Mouse (Mus musculus): ENCODE measurements around the gene Ccl6. TPM values are rescaled to one million over a fixed set of nuclear protein-coding genes. Genes with fewer than 3 reads are reported as not detected.

Gene Ccl6
- polyA plus RNA-seq, 1 experiment from 2014 or later: 0.81 TPM

GRCm38 (mm10) chr11:83593453-83593852 lies 566 bp upstream of the Ccl6 start:
- Histone ChIP-seq H3K4me1 (no peaks in the 10 kb centered on the region), H3K27me3 (no peaks in the 10 kb centered on the region), H3K9ac (no peak overlapping the region), H3K36me3 (no peaks in the 10 kb centered on the region), H3K27ac (no peak overlapping the region), H3K4me2 (replicated peaks) (no peak overlapping the region), H3K4me3 (no peak overlapping the region), H3K9me3 (replicated peaks) (no peaks in the 10 kb centered on the region)
- ATAC-seq (ENCODE audit: low FRiP score): no peak
- WGBS: 91% methylated on average over 5 of the region's 5 CpGs

- 87% methylated on average over 2 of the region's 2 CpGs for WGBS
Measured at GRCm38 (mm10) chr11:83584232-83584631, 8.7 kb downstream of the Ccl6 start.

GRCm38 (mm10) chr11:83583450-83583754 lies 9.5 kb downstream of the Ccl6 start:
- ATAC-seq (ENCODE audit: low FRiP score): no peak
- Histone ChIP-seq H3K36me3 (no peaks in the 10 kb centered on the region), H3K9me3 (replicated peaks) (no peaks in the 10 kb centered on the region), H3K4me3 (no peak overlapping the region), H3K9ac (no peak overlapping the region), H3K4me2 (replicated peaks) (no peak overlapping the region), H3K4me1 (no peaks in the 10 kb centered on the region), H3K27ac (no peak overlapping the region), H3K27me3 (no peaks in the 10 kb centered on the region)

More at GRCm38 (mm10) chr11:83584232-83584631, 8.7 kb downstream of the Ccl6 start:
- H3K4me2 ChIP-seq (replicated peaks): no peak overlapping the region
- H3K4me3 ChIP-seq: no peak overlapping the region
- no peaks in the 10 kb centered on the region for H3K27me3 ChIP-seq
- H3K9me3 ChIP-seq (replicated peaks): no peaks in the 10 kb centered on the region
- ATAC-seq (ENCODE audit: low FRiP score): no peak
- H3K27ac ChIP-seq: no peak overlapping the region
- no peaks in the 10 kb centered on the region for H3K4me1 ChIP-seq
- H3K36me3 ChIP-seq: no peaks in the 10 kb centered on the region
- no peak overlapping the region for H3K9ac ChIP-seq

GRCm38 (mm10) chr11:83582626-83583449 lies 10.0 kb downstream of the Ccl6 start:
- no peaks in the 10 kb centered on the region for H3K4me1 ChIP-seq
- no peaks in the 10 kb centered on the region for H3K9me3 ChIP-seq (replicated peaks)
- no peak overlapping the region for H3K27ac ChIP-seq
- no peaks in the 10 kb centered on the region for H3K36me3 ChIP-seq
- H3K4me3 ChIP-seq: no peak overlapping the region
- ATAC-seq (ENCODE audit: low FRiP score): no peak
- H3K27me3 ChIP-seq: no peaks in the 10 kb centered on the region
- 65% methylated on average over 4 of the region's 4 CpGs for WGBS
- no peak overlapping the region for H3K9ac ChIP-seq
- no peak overlapping the region for H3K4me2 ChIP-seq (replicated peaks)

- no peak for ATAC-seq (ENCODE audit: low FRiP score)
- Histone ChIP-seq H3K9ac (no peak overlapping the region), H3K9me3 (replicated peaks) (no peaks in the 10 kb centered on the region), H3K4me1 (no peaks in the 10 kb centered on the region), H3K27me3 (no peaks in the 10 kb centered on the region), H3K36me3 (no peaks in the 10 kb centered on the region), H3K4me3 (no peak overlapping the region), H3K4me2 (replicated peaks) (no peak overlapping the region), H3K27ac (no peak overlapping the region)
- WGBS: 83% methylated on average over 4 of the region's 4 CpGs
Measured at GRCm38 (mm10) chr11:83581626-83582610, 11.0 kb downstream of the Ccl6 start.

GRCm38 (mm10) chr11:83580699-83581232 lies 12.1 kb downstream of the Ccl6 start:
- Histone ChIP-seq H3K9ac (no peak overlapping the region), H3K27ac (no peak overlapping the region), H3K36me3 (no peaks in the 10 kb centered on the region), H3K9me3 (replicated peaks) (no peaks in the 10 kb centered on the region), H3K4me1 (no peaks in the 10 kb centered on the region), H3K4me3 (no peak overlapping the region), H3K4me2 (replicated peaks) (no peak overlapping the region), H3K27me3 (no peaks in the 10 kb centered on the region)
- ATAC-seq (ENCODE audit: low FRiP score): no peak
- 54% methylated on average over 1 of the region's 1 CpGs for WGBS

GRCm38 (mm10) chr11:83578999-83579398 lies 13.9 kb downstream of the Ccl6 start:
- Histone ChIP-seq H3K27ac (no peak overlapping the region), H3K36me3 (no peaks in the 10 kb centered on the region), H3K27me3 (no peaks in the 10 kb centered on the region), H3K9ac (no peak overlapping the region), H3K9me3 (replicated peaks) (no peaks in the 10 kb centered on the region), H3K4me3 (no peak overlapping the region), H3K4me1 (no peaks in the 10 kb centered on the region), H3K4me2 (replicated peaks) (no peak overlapping the region)
- 76% methylated on average over 3 of the region's 3 CpGs for WGBS
- no peak for ATAC-seq (ENCODE audit: low FRiP score)

- Histone ChIP-seq H3K4me2 (replicated peaks) (no peak within 1 kb of the TSS), H3K27me3 (no peaks in the 10 kb centered on the region), H3K9ac (no peak within 1 kb of the TSS), H3K27ac (no peak within 1 kb of the TSS), H3K4me1 (no peaks in the 10 kb centered on the region), H3K9me3 (replicated peaks) (no peaks in the 10 kb centered on the region), H3K36me3 (no peaks in the 10 kb centered on the region), H3K4me3 (no peak within 1 kb of the TSS)
- no peak for ATAC-seq (ENCODE audit: low FRiP score)
- WGBS: 59% methylated on average over 2 of the region's 2 CpGs
Measured at GRCm38 (mm10) chr11:83578186-83578760, 14.6 kb downstream of the Ccl6 start, which contains the start of gene Ccl9. TSS of gene Ccl9 (minus strand) at chr11:83578636.

GRCm38 (mm10) chr11:83576927-83577555 lies 15.8 kb downstream of the Ccl6 start:
- WGBS: 88% methylated on average over 4 of the region's 4 CpGs
- Histone ChIP-seq H3K27ac (no peak overlapping the region), H3K27me3 (no peaks in the 10 kb centered on the region), H3K4me1 (no peaks in the 10 kb centered on the region), H3K9me3 (replicated peaks) (no peaks in the 10 kb centered on the region), H3K4me3 (no peak overlapping the region), H3K9ac (no peak overlapping the region), H3K4me2 (replicated peaks) (no peak overlapping the region), H3K36me3 (no peaks in the 10 kb centered on the region)
- no peak for ATAC-seq (ENCODE audit: low FRiP score)

GRCm38 (mm10) chr11:83572834-83573233 lies 20.1 kb downstream of the Ccl6 start:
- Histone ChIP-seq H3K9ac (no peak overlapping the region), H3K4me3 (no peak overlapping the region), H3K27me3 (no peaks in the 10 kb centered on the region), H3K27ac (no peak overlapping the region), H3K4me2 (replicated peaks) (no peak overlapping the region), H3K4me1 (no peaks in the 10 kb centered on the region), H3K36me3 (no peaks in the 10 kb centered on the region), H3K9me3 (replicated peaks) (no peaks in the 10 kb centered on the region)
- WGBS: 66% methylated on average over 9 of the region's 9 CpGs
- ATAC-seq (ENCODE audit: low FRiP score): no peak

- H3K36me3 ChIP-seq: no peaks in the 10 kb centered on the region
- no peak for ATAC-seq (ENCODE audit: low FRiP score)
- no peak overlapping the region for H3K4me2 ChIP-seq (replicated peaks)
- no peak overlapping the region for H3K27ac ChIP-seq
- 91% methylated on average over 8 of the region's 8 CpGs for WGBS
- no peaks in the 10 kb centered on the region for H3K27me3 ChIP-seq
- H3K4me1 ChIP-seq: no peaks in the 10 kb centered on the region
- H3K9ac ChIP-seq: no peak overlapping the region
- H3K4me3 ChIP-seq: no peak overlapping the region
- no peaks in the 10 kb centered on the region for H3K9me3 ChIP-seq (replicated peaks)
Measured at GRCm38 (mm10) chr11:83572223-83572622, 20.7 kb downstream of the Ccl6 start.

GRCm38 (mm10) chr11:83570189-83570588 lies 22.7 kb downstream of the Ccl6 start:
- no peaks in the 10 kb centered on the region for H3K9me3 ChIP-seq (replicated peaks)
- H3K4me2 ChIP-seq (replicated peaks): no peak overlapping the region
- no peaks in the 10 kb centered on the region for H3K36me3 ChIP-seq
- ATAC-seq (ENCODE audit: low FRiP score): no peak
- no peaks in the 10 kb centered on the region for H3K4me1 ChIP-seq
- H3K27ac ChIP-seq: no peak overlapping the region
- H3K4me3 ChIP-seq: no peak overlapping the region
- no peaks in the 10 kb centered on the region for H3K27me3 ChIP-seq
- 79% methylated on average over 2 of the region's 2 CpGs for WGBS
- H3K9ac ChIP-seq: no peak overlapping the region
